Mouse (Mus musculus) C2C12 (cell line): Measurements from ENCODE around the gene Clec11a.

Experiments used
- CEBPB ChIP-seq: IDR thresholded peaks from one replicate; pipeline ENCODE4 v1.6.1; 2011; ENCODE audit warnings: low read depth, mild to moderate bottlenecking, control low read depth, moderate library complexity
- CTCF ChIP-seq: IDR thresholded peaks from one replicate; pipeline ENCODE4 v1.5.1; 2011; ENCODE audit not compliant: control insufficient read depth, insufficient read depth, insufficient read length
- FOSL1 ChIP-seq: IDR thresholded peaks from one replicate; pipeline ENCODE4 v1.8.0; 2011; ENCODE audit warnings: mild to moderate bottlenecking, low read length; ENCODE audit not compliant: poor library complexity, insufficient read depth, severe bottlenecking
- MAX ChIP-seq: IDR thresholded peaks from one replicate; pipeline ENCODE4 v1.6.1; 2011; ENCODE audit warnings: mild to moderate bottlenecking, control low read depth
- MYOD1 ChIP-seq: IDR thresholded peaks from one replicate; pipeline ENCODE4 v1.6.1; 2011; ENCODE audit warnings: low read depth; ENCODE audit not compliant: control insufficient read depth, insufficient read length
- USF1 ChIP-seq: IDR thresholded peaks from one replicate; pipeline ENCODE4 v1.6.1; 2011; ENCODE audit warnings: low read depth, mild to moderate bottlenecking, control low read depth, moderate library complexity

DNA sequence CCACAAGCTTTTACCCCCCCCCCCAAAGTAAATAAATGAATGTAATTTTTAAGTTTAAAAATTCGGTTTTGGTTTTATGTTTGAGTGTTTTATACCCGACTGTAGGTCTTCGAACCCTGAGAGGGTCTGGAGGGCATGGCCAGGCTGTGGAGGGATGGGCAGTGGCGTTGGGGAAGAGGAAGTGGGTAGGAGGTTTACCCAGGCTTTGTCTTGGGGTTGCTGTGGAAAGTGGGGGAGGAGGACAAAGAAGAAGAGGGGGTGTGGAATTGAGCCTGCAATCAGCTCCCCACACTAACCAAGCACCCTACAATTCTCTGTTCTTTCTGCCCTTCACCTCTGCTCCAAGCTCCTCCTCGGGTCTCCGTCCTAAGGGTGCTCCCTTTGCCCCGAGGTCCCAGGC lies 34.2 kb downstream of the Clec11a start:
- no peak for TF ChIP-seq MAX
- no peak for TF ChIP-seq USF1
- no peak for TF ChIP-seq CTCF
- TF ChIP-seq CEBPB = no peak
- no peak for TF ChIP-seq FOSL1
- no peak for TF ChIP-seq MYOD1
